Mouse (Mus musculus): ENCODE results near the gene Tmem115.

GRCm38 (mm10) chr9:107486507-107487225 is 47.1 kb upstream of the Tmem115 start:
- TF ChIP-seq HCFC1 (IDR thresholded peaks at IDR 0.05; ENCODE audit: borderline replicate concordance, insufficient read depth, low read length) = peak; percentile 29; the same call in 1 of the 2 replicates
- TF ChIP-seq ZC3H11A (IDR thresholded peaks at IDR 0.05; ENCODE audit: borderline replicate concordance, low read depth, low read length) = no peak
- no peak for TF ChIP-seq ZNF384 (IDR thresholded peaks at IDR 0.05; ENCODE audit: low read depth, low read length)
- TF ChIP-seq MAFK (IDR thresholded peaks at IDR 0.05; ENCODE audit: insufficient read depth, low read depth, low read length) = no peak
- TF ChIP-seq CHD2 (IDR thresholded peaks at IDR 0.05; ENCODE audit: low read depth, low read length) = no peak
